Mouse (Mus musculus): ENCODE measurements at regions not wholly inside any gene's neighbourhood (a gene's known extent, or its start where the extent isn't known, plus 50 kb on each side); places are given as distances from the start of the nearest gene placed in this dataset.

GRCm38 (mm10) chr4:131207249-131207648, 263.1 kb downstream of the Matn1 start:
- no peak overlapping the region for H3K4me2 ChIP-seq (ENCODE audit: low read length)

DNA sequence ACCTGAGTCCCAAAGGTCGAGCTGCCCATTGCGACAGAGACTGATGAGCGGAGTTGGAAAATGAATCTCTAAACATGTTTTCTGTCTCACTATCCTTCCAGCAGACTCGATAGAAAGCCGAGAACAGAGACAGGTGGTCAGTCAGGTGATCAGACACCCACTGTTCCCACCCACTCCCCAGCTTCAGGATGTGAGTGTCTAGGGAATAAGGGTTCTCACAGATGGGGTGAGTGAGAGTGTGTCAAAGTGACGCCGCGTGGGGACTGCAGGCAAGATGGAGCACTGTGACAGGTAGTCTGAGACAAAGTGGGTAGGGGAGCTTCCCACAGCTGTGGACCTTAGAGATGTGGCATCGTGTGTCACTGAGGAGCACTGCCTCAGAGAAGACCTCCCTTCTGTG, 264.0 kb downstream of the Matn1 start:
- no peaks in the 10 kb centered on the region for H3K36me3 ChIP-seq (ENCODE audit: insufficient read depth, low read length)
- no peak overlapping the region for H3K4me3 ChIP-seq (replicated peaks; ENCODE audit: low read depth, low read length)
- no peak for DNase-seq (ENCODE audit: low spot score)
- H3K4me1 ChIP-seq (replicated peaks; ENCODE audit: insufficient read depth, low read length): no peaks in the 10 kb centered on the region
- no peaks in the 10 kb centered on the region for H3K27me3 ChIP-seq (ENCODE audit: insufficient read depth, low read length)
- H3K9ac ChIP-seq (ENCODE audit: low read depth, low read length): no peak overlapping the region
- no peak for ATAC-seq (replicated peaks; ENCODE audit: low FRiP score, low read depth)
- no peak overlapping the region for H3K27ac ChIP-seq
- TF ChIP-seq CTCF (IDR thresholded peaks at IDR 0.05; ENCODE audit: low read depth): no peak
- no peak overlapping the region for H3K4me2 ChIP-seq (ENCODE audit: low read length)
- WGBS: 73% methylated on average over 9 of the region's 9 CpGs
- no peaks in the 10 kb centered on the region for H3K9me3 ChIP-seq (replicated peaks; ENCODE audit: low read length)

More at GRCm38 (mm10) chr4:131207249-131207648, 263.1 kb downstream of the Matn1 start:
- DNase-seq (ENCODE audit: low spot score): no peak
- WGBS: 70% methylated on average over 2 of the region's 2 CpGs
- Histone ChIP-seq H3K9me3 (replicated peaks; ENCODE audit: low read length) (no peaks in the 10 kb centered on the region), H3K27ac (no peak overlapping the region), H3K4me1 (replicated peaks; ENCODE audit: insufficient read depth, low read length) (no peaks in the 10 kb centered on the region), H3K4me3 (replicated peaks; ENCODE audit: low read depth, low read length) (no peak overlapping the region), H3K27me3 (ENCODE audit: insufficient read depth, low read length) (no peaks in the 10 kb centered on the region), H3K9ac (ENCODE audit: low read depth, low read length) (no peak overlapping the region), H3K36me3 (ENCODE audit: insufficient read depth, low read length) (no peaks in the 10 kb centered on the region)
- no peak for ATAC-seq (replicated peaks; ENCODE audit: low FRiP score, low read depth)
- no peak for TF ChIP-seq CTCF (IDR thresholded peaks at IDR 0.05; ENCODE audit: low read depth)

- H3K4me2 ChIP-seq (ENCODE audit: low read length): no peak overlapping the region
- H3K4me1 ChIP-seq (replicated peaks; ENCODE audit: insufficient read depth, low read length): no peaks in the 10 kb centered on the region
- no peak overlapping the region for H3K9ac ChIP-seq (ENCODE audit: low read depth, low read length)
- no peaks in the 10 kb centered on the region for H3K36me3 ChIP-seq (ENCODE audit: insufficient read depth, low read length)
- no peaks in the 10 kb centered on the region for H3K9me3 ChIP-seq (replicated peaks; ENCODE audit: low read length)
- TF ChIP-seq CTCF (IDR thresholded peaks at IDR 0.05; ENCODE audit: low read depth): no peak
- DNase-seq (ENCODE audit: low spot score) (no peak), ATAC-seq (replicated peaks; ENCODE audit: low FRiP score, low read depth) (no peak)
- no peak overlapping the region for H3K27ac ChIP-seq
- H3K4me3 ChIP-seq (replicated peaks; ENCODE audit: low read depth, low read length): no peak overlapping the region
- H3K27me3 ChIP-seq (ENCODE audit: insufficient read depth, low read length): no peaks in the 10 kb centered on the region
- WGBS: 85% methylated on average over 6 of the region's 6 CpGs
Observed at GRCm38 (mm10) chr4:131208637-131209036, 264.5 kb downstream of the Matn1 start.

- Histone ChIP-seq H3K9ac (ENCODE audit: low read depth, low read length) (no peak overlapping the region), H3K4me1 (replicated peaks; ENCODE audit: insufficient read depth, low read length) (no peaks in the 10 kb centered on the region), H3K36me3 (ENCODE audit: insufficient read depth, low read length) (no peaks in the 10 kb centered on the region), H3K4me2 (ENCODE audit: low read length) (no peak overlapping the region), H3K27me3 (ENCODE audit: insufficient read depth, low read length) (no peaks in the 10 kb centered on the region), H3K4me3 (replicated peaks; ENCODE audit: low read depth, low read length) (no peak overlapping the region), H3K27ac (no peak overlapping the region), H3K9me3 (replicated peaks; ENCODE audit: low read length) (no peaks in the 10 kb centered on the region)
- no peak for DNase-seq (ENCODE audit: low spot score)
- WGBS: 58% methylated on average over 4 of the region's 4 CpGs
- no peak for ATAC-seq (replicated peaks; ENCODE audit: low FRiP score, low read depth)
- TF ChIP-seq CTCF (IDR thresholded peaks at IDR 0.05; ENCODE audit: low read depth): no peak
Observed at GRCm38 (mm10) chr4:131212711-131213110, 268.5 kb downstream of the Matn1 start.

DNA sequence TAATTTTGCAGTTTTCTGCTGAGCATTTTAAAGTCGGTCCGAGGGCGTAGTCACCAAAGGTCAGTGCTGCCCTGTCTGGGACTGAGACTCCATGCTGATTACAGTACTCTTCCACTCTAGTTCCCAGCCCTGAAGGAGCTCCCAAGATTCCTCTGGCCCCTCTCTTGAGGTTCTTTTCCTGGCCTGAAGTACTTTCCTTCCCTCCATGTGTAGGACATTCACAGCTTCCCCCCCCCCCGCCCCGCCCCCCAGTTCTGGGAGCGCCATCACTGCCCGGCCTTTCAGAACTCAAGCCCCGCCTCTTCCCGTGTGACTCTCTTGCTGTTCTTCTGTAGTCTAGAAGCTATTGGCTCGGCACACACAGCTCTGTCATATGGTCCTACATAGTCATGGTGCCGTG, 271.5 kb downstream of the Matn1 start:
- DNase-seq (ENCODE audit: low spot score) (no peak), ATAC-seq (replicated peaks; ENCODE audit: low FRiP score, low read depth) (no peak)
- Histone ChIP-seq H3K9ac (ENCODE audit: low read depth, low read length) (no peak overlapping the region), H3K27me3 (ENCODE audit: insufficient read depth, low read length) (no peaks in the 10 kb centered on the region), H3K36me3 (ENCODE audit: insufficient read depth, low read length) (no peaks in the 10 kb centered on the region), H3K4me1 (replicated peaks; ENCODE audit: insufficient read depth, low read length) (no peaks in the 10 kb centered on the region), H3K4me3 (replicated peaks; ENCODE audit: low read depth, low read length) (no peak overlapping the region), H3K9me3 (replicated peaks; ENCODE audit: low read length) (no peaks in the 10 kb centered on the region), H3K27ac (no peak overlapping the region), H3K4me2 (ENCODE audit: low read length) (no peak overlapping the region)
- TF ChIP-seq CTCF (IDR thresholded peaks at IDR 0.05; ENCODE audit: low read depth): no peak
- 82% methylated on average over 11 of the region's 11 CpGs for WGBS

DNA sequence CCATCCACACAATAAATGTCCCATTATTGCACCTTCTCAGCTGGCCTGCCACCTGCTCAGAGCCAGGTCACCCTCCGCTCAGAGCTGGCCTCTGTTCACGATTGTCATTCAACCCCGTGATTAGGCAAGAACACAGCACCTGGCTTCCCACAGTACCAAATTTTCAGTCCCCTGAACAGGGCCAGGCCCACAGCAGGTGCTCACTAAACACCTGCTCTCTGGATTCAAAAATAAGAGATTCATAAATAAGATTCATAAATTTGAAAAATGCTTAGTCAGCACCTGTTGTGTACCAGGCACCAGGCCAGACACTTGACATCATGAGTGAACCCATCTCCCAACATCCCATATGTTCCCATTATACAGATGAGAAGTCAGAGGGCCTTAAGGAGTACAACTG, 272.2 kb downstream of the Matn1 start:
- H3K27ac ChIP-seq: no peak overlapping the region
- ATAC-seq (replicated peaks; ENCODE audit: low FRiP score, low read depth) (no peak), DNase-seq (ENCODE audit: low spot score) (no peak)
- H3K36me3 ChIP-seq (ENCODE audit: insufficient read depth, low read length): no peaks in the 10 kb centered on the region
- H3K9me3 ChIP-seq (replicated peaks; ENCODE audit: low read length): no peaks in the 10 kb centered on the region
- no peak overlapping the region for H3K9ac ChIP-seq (ENCODE audit: low read depth, low read length)
- WGBS: 82% methylated on average over 3 of the region's 3 CpGs
- no peaks in the 10 kb centered on the region for H3K27me3 ChIP-seq (ENCODE audit: insufficient read depth, low read length)
- H3K4me2 ChIP-seq (ENCODE audit: low read length): no peak overlapping the region
- H3K4me1 ChIP-seq (replicated peaks; ENCODE audit: insufficient read depth, low read length): no peaks in the 10 kb centered on the region
- TF ChIP-seq CTCF (IDR thresholded peaks at IDR 0.05; ENCODE audit: low read depth): no peak
- no peak overlapping the region for H3K4me3 ChIP-seq (replicated peaks; ENCODE audit: low read depth, low read length)

DNA sequence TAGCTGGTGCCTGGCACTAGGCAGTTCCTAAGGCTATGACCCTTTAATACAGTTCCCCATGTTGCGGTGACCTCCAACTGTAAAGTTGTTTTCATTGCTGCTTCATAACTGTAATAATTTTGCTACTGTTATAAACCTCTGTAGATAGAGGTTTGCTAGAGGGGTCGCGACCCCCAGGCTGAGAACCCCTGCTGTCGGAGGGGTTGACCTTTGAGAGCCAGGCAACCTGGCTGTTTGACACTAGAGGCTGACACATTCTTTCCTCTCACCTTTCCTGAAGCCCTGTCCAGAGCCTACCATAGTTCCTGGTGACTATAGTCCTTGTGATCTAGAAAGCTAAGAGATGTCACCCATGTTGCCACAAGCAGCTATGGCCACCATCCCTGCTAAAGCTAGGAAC, 272.9 kb downstream of the Matn1 start:
- no peak for TF ChIP-seq CTCF (IDR thresholded peaks at IDR 0.05; ENCODE audit: low read depth)
- no peaks in the 10 kb centered on the region for H3K36me3 ChIP-seq (ENCODE audit: insufficient read depth, low read length)
- H3K9ac ChIP-seq (ENCODE audit: low read depth, low read length): no peak overlapping the region
- H3K4me3 ChIP-seq (replicated peaks; ENCODE audit: low read depth, low read length): no peak overlapping the region
- no peaks in the 10 kb centered on the region for H3K9me3 ChIP-seq (replicated peaks; ENCODE audit: low read length)
- 82% methylated on average over 4 of the region's 4 CpGs for WGBS
- no peak for ATAC-seq (replicated peaks; ENCODE audit: low FRiP score, low read depth)
- H3K27me3 ChIP-seq (ENCODE audit: insufficient read depth, low read length): no peaks in the 10 kb centered on the region
- DNase-seq (ENCODE audit: low spot score): no peak
- H3K4me2 ChIP-seq (ENCODE audit: low read length): no peak overlapping the region
- H3K27ac ChIP-seq: no peak overlapping the region
- H3K4me1 ChIP-seq (replicated peaks; ENCODE audit: insufficient read depth, low read length): no peaks in the 10 kb centered on the region
